Mouse (Mus musculus): ENCODE results near the gene Hunk. TPM values are rescaled to one million over a fixed set of nuclear protein-coding genes. Genes with fewer than 3 reads are reported as not detected.

Gene Hunk
- polyA plus RNA-seq (2014; fragmentation: Nextera tagmentation; extraction: Ambion mirVana), result 6.9 and 7.8 TPM in 2 replicates

DNA sequence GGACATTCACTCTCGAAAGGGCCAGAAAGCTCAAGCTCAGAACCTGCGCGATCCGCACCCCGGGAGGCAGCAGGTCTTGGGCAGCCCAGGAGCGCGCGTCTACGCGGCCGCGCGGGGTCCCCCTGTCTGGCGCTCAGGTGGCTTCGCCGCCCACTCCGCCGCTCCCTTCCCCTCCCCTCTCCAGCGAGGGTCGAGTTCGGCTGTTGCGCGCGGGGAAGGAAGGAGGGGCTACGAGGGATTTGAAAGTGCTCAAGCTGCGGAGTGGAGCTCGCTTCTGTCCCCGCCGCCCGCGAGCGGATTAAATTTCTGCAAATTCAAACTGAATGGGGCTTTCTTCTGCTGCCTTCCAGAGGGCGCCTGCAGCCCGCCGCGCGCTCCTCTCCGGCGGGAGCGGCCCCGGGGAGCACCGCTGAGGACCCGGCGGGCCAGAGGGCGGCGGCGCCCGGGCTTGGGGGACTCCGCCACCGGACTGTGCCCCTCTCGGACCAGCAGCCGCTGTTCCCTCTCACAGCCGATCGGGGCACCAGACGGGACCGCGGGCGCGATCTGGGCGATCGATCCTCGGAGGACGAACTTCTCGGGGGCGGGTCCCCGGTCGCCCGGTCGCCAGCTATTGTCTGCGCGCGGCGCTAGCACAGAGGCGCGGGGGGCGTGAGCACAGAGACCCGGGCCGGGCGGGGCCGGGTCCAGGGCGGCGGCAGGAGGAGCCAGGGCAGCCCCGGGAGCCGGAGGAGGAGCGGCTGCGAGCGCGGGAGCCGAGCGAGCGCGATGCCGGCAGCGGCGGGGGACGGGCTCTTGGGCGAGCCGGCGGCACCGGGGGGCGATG, at the start of gene Hunk:
Gene Hunk (plus strand): TSS at position 326 of the 826 bp plus-strand sequence.
- peak within 1 kb of the TSS; percentile 92 for H3K27ac ChIP-seq
- peak; percentile 75 for DNase-seq (ENCODE audit: low spot score)
- ATAC-seq (ENCODE audit: low FRiP score), result peak; percentile 85
- no peaks in the 10 kb centered on the region for H3K27me3 ChIP-seq (ENCODE audit: control insufficient read depth, insufficient read depth, low read length)
- WGBS, result under 1% methylated on average over 84 of the region's 101 CpGs
- peak within 1 kb of the TSS; percentile 79 for H3K4me2 ChIP-seq (replicated peaks)
- peaks cover 35% of the 10 kb centered on the region for H3K4me1 ChIP-seq (replicated peaks; ENCODE audit: control insufficient read depth, insufficient read depth, low read length)
- peak within 1 kb of the TSS; percentile 61 for H3K4me3 ChIP-seq (replicated peaks; ENCODE audit: low read length)
- 0 out of 2 replicates have a peak, but pooled peaks cover 3% of the 10 kb centered on the region for H3K36me3 ChIP-seq (replicated peaks; ENCODE audit: control insufficient read depth, insufficient read depth)
- H3K9me3 ChIP-seq (ENCODE audit: control insufficient read depth, low read length), result no peaks in the 10 kb centered on the region
- H3K9ac ChIP-seq, result peak within 1 kb of the TSS; percentile 88

DNA sequence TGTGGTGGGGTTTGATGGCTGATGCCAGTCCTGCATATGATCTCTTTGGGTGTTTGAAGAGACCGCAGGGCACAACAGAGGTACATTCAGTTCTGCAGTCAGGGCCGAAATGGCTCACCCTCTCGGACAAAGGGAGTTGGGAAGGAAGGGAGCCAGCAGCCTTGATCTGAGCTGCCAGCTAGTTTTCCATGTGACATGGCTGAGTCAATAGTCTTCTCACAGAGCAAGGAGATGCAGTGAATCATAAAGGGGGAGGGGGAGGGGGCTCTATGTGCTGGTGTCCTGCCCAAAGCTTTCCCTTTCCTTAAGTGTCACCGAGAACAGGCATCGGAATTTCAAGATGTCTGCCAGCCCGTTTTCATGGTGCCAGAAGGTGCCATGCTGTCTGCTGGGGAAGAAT, 46.8 kb upstream of the Hunk start:
- Histone ChIP-seq H3K27me3 (ENCODE audit: control insufficient read depth, insufficient read depth, low read length) (no peaks in the 10 kb centered on the region), H3K9me3 (ENCODE audit: control insufficient read depth, low read length) (no peaks in the 10 kb centered on the region), H3K4me3 (replicated peaks; ENCODE audit: low read length) (no peak overlapping the region), H3K9ac (no peak overlapping the region), H3K4me1 (replicated peaks; ENCODE audit: control insufficient read depth, insufficient read depth, low read length) (0 out of 2 replicates have a peak, but pooled peaks cover 5% of the 10 kb centered on the region), H3K4me2 (replicated peaks) (no peak overlapping the region), H3K36me3 (replicated peaks; ENCODE audit: control insufficient read depth, insufficient read depth) (no peaks in the 10 kb centered on the region), H3K27ac (no peak overlapping the region)
- DNase-seq (ENCODE audit: low spot score) (no peak), ATAC-seq (ENCODE audit: low FRiP score) (no peak)
- 87% methylated on average over 6 of the region's 6 CpGs for WGBS

DNA sequence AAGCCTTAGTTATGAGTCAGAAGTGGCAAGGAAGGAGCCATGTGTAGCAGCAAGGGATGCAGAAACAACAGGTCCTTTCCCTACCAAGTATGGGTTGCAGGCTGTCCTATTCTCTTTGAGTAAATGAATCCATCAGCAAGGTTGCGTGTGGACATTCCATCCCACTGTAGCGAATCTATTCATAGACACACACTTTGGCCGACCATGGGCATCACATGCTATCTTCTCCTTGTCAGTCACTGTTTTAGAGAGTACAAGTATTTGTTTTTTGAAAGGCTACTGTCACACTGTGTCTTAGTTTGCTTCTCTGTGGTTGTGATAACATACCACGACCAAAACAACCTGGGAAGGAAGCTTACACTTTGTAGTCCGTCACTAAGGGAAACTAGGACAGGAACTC, 44.7 kb upstream of the Hunk start:
- no peak overlapping the region for H3K4me3 ChIP-seq (replicated peaks; ENCODE audit: low read length)
- H3K9ac ChIP-seq, result no peak overlapping the region
- DNase-seq (ENCODE audit: low spot score) (no peak), ATAC-seq (ENCODE audit: low FRiP score) (no peak)
- no peaks in the 10 kb centered on the region for H3K4me1 ChIP-seq (replicated peaks; ENCODE audit: control insufficient read depth, insufficient read depth, low read length)
- no peaks in the 10 kb centered on the region for H3K36me3 ChIP-seq (replicated peaks; ENCODE audit: control insufficient read depth, insufficient read depth)
- H3K4me2 ChIP-seq (replicated peaks), result no peak overlapping the region
- no peaks in the 10 kb centered on the region for H3K27me3 ChIP-seq (ENCODE audit: control insufficient read depth, insufficient read depth, low read length)
- H3K27ac ChIP-seq, result no peak overlapping the region
- 87% methylated on average over 5 of the region's 5 CpGs for WGBS
- H3K9me3 ChIP-seq (ENCODE audit: control insufficient read depth, low read length), result no peaks in the 10 kb centered on the region

DNA sequence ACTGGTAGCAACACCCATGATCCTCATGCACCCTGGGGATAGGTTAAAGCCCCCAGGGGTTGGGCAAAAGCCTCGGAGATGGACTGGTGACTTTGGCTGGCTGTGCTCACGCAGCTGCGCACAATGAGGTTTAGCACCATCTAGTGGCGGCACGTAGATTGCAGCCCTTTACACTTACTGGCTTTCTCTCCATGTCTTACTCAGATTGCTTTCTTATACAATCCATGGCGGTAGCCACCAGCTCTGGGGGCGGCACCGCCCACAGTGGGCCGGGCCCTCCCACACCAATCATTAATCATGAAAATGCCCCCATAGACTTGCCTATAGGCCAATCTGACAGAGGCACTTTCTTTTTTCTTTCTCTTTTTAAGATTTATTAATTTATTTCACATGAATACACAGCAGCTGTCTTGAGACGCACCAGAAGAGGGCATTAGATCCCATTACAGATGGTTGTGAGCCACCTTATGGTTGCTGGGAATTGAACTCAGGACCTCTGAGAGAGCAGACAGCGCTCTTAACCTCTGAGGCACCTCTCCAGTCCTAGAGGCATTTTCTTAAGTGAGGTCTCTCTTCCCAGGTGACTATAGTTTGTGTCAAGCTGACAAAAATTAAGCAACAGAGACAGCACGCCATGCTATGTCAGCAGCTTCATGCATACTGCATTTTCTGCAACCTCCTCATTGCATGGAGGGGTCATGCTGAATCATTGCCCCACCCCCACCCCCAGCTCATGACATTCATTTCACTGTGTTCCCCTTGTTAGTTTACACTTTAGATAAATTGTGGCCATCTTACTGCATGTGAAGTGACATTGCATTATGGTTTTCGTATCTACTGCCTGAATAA, 35.9 kb upstream of the Hunk start:
- Histone ChIP-seq H3K36me3 (replicated peaks; ENCODE audit: control insufficient read depth, insufficient read depth) (no peaks in the 10 kb centered on the region), H3K4me2 (replicated peaks) (no peak overlapping the region), H3K4me1 (replicated peaks; ENCODE audit: control insufficient read depth, insufficient read depth, low read length) (no peaks in the 10 kb centered on the region), H3K9ac (no peak overlapping the region), H3K9me3 (ENCODE audit: control insufficient read depth, low read length) (no peaks in the 10 kb centered on the region), H3K4me3 (replicated peaks; ENCODE audit: low read length) (no peak overlapping the region), H3K27me3 (ENCODE audit: control insufficient read depth, insufficient read depth, low read length) (no peaks in the 10 kb centered on the region), H3K27ac (no peak overlapping the region)
- 34% methylated on average over 10 of the region's 13 CpGs for WGBS
- ATAC-seq (ENCODE audit: low FRiP score) (peak; percentile 94), DNase-seq (ENCODE audit: low spot score) (peak; percentile 77)

DNA sequence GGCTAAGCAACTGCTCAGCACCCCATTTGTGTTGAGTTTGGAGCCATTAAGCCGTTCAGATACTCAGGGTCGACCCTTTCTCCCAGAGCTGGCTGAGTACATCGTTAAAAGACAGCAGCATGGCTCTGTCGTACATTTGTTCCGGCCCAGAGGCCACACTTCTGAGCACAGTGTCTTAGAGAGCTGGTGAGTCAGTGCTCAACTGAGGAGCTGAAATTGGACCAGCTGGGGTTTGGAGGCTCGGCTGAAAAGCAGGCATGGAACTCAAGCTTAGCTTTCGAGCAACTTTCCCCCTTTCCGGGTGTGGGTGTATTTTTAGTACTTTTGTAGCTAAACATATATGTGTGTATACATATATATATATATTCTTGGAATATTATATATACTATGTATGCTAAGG, 34.1 kb upstream of the Hunk start:
- H3K4me1 ChIP-seq (replicated peaks; ENCODE audit: control insufficient read depth, insufficient read depth, low read length), result no peaks in the 10 kb centered on the region
- 68% methylated on average over 8 of the region's 8 CpGs for WGBS
- no peaks in the 10 kb centered on the region for H3K9me3 ChIP-seq (ENCODE audit: control insufficient read depth, low read length)
- H3K9ac ChIP-seq, result no peak overlapping the region
- DNase-seq (ENCODE audit: low spot score), result no peak
- H3K4me2 ChIP-seq (replicated peaks), result no peak overlapping the region
- H3K4me3 ChIP-seq (replicated peaks; ENCODE audit: low read length), result no peak overlapping the region
- no peak for ATAC-seq (ENCODE audit: low FRiP score)
- H3K27me3 ChIP-seq (ENCODE audit: control insufficient read depth, insufficient read depth, low read length), result no peaks in the 10 kb centered on the region
- H3K36me3 ChIP-seq (replicated peaks; ENCODE audit: control insufficient read depth, insufficient read depth), result no peaks in the 10 kb centered on the region
- H3K27ac ChIP-seq, result no peak overlapping the region

DNA sequence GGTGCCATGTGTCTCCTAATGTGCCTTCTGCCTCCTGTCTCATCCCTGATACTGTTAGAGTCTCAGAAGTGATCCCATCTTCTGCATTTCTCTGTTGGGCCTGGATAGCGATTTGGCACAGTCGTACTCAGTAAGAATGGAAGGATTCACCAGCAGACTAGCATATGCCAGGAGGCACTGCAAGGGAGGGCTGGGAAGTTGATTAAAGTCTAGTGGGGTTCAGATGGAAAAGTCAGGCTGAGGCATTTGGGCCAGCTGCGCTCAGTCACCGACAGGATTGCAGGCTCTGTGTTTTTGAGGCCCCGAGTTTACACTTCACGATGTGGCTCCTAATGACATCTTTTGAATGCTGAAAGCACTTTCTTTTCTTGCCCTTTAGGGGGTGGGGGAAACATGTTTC, 33.1 kb upstream of the Hunk start:
- DNase-seq (ENCODE audit: low spot score) (no peak), ATAC-seq (ENCODE audit: low FRiP score) (no peak)
- Histone ChIP-seq H3K4me2 (replicated peaks) (no peak overlapping the region), H3K9ac (no peak overlapping the region), H3K9me3 (ENCODE audit: control insufficient read depth, low read length) (no peaks in the 10 kb centered on the region), H3K36me3 (replicated peaks; ENCODE audit: control insufficient read depth, insufficient read depth) (no peaks in the 10 kb centered on the region), H3K4me1 (replicated peaks; ENCODE audit: control insufficient read depth, insufficient read depth, low read length) (no peaks in the 10 kb centered on the region), H3K27me3 (ENCODE audit: control insufficient read depth, insufficient read depth, low read length) (no peaks in the 10 kb centered on the region), H3K27ac (no peak overlapping the region), H3K4me3 (replicated peaks; ENCODE audit: low read length) (no peak overlapping the region)
- whole genome bisulfite sequencing, result 52% methylated on average over 6 of the region's 6 CpGs

DNA sequence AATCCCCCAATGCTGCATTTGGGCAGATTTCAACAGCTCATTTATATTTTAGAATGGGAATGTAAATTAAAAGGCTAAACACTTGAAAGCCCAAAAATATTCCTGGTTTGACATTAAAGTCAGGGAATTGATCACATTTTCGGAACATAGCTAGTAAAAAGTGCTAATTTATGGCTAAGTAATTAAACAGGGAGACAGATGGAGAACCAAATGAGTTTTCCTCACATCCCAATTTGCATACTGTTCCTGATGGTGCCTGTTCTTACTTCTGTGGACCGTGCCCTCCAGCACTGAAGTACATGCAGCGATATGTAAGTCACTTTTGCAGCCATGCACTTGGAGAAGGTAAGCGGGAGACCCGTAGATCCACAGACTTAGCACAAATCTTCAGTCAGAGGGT, 32.7 kb upstream of the Hunk start:
- H3K9me3 ChIP-seq (ENCODE audit: control insufficient read depth, low read length), result no peaks in the 10 kb centered on the region
- no peak overlapping the region for H3K4me3 ChIP-seq (replicated peaks; ENCODE audit: low read length)
- no peak for ATAC-seq (ENCODE audit: low FRiP score)
- H3K4me2 ChIP-seq (replicated peaks), result no peak overlapping the region
- 70% methylated on average over 5 of the region's 5 CpGs for WGBS
- H3K9ac ChIP-seq, result no peak overlapping the region
- no peaks in the 10 kb centered on the region for H3K4me1 ChIP-seq (replicated peaks; ENCODE audit: control insufficient read depth, insufficient read depth, low read length)
- no peak for DNase-seq (ENCODE audit: low spot score)
- no peak overlapping the region for H3K27ac ChIP-seq
- H3K27me3 ChIP-seq (ENCODE audit: control insufficient read depth, insufficient read depth, low read length), result no peaks in the 10 kb centered on the region
- no peaks in the 10 kb centered on the region for H3K36me3 ChIP-seq (replicated peaks; ENCODE audit: control insufficient read depth, insufficient read depth)

DNA sequence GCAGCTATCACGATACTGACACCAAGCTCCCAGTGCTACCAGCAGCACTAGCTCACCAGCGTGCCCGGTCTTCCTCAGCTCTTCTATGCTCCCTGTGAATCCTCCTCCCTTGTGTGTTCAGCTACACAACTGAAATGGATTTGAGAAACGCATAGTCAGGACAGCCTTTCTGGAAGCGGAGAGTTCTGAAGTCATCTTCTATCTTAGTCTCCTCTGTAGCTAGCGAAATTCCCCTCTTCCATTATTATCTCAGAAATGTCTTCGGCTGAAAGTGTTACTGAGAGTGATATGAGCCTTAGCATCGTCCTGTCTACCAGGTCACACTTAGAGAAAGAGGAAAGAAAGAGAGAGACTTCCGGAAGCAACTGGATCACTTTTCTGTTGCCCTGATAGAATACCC, 26.5 kb upstream of the Hunk start:
- Histone ChIP-seq H3K4me3 (replicated peaks; ENCODE audit: low read length) (no peak overlapping the region), H3K4me1 (replicated peaks; ENCODE audit: control insufficient read depth, insufficient read depth, low read length) (peaks cover 12% of the 10 kb centered on the region; the same call in 1 of the 2 replicates), H3K36me3 (replicated peaks; ENCODE audit: control insufficient read depth, insufficient read depth) (no peaks in the 10 kb centered on the region), H3K27ac (no peak overlapping the region), H3K9ac (no peak overlapping the region), H3K4me2 (replicated peaks) (no peak overlapping the region), H3K27me3 (ENCODE audit: control insufficient read depth, insufficient read depth, low read length) (no peaks in the 10 kb centered on the region), H3K9me3 (ENCODE audit: control insufficient read depth, low read length) (no peaks in the 10 kb centered on the region)
- DNase-seq (ENCODE audit: low spot score) (no peak), ATAC-seq (ENCODE audit: low FRiP score) (no peak)
- 87% methylated on average over 9 of the region's 9 CpGs for WGBS

DNA sequence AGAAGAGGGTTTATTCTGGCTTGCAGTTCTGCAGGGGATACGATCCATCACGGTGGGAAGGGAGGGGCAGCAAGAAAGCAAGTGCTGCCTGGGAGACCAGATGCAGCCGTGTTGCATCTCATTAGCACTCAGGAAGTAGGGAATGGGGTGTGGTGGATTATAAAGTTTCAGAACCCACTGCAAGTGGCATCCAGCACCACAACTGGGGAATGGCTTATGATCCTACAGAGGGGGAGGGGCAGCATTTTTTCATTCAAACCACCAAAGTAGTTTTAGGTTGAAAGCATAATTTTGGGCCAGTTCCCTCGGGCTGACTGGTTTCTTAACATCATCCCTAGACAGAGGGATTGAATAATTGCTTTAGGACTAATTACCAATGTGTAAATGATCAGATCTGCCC, 26.1 kb upstream of the Hunk start:
- Histone ChIP-seq H3K4me3 (replicated peaks; ENCODE audit: low read length) (no peak overlapping the region), H3K4me2 (replicated peaks) (no peak overlapping the region), H3K36me3 (replicated peaks; ENCODE audit: control insufficient read depth, insufficient read depth) (no peaks in the 10 kb centered on the region), H3K27ac (no peak overlapping the region), H3K27me3 (ENCODE audit: control insufficient read depth, insufficient read depth, low read length) (no peaks in the 10 kb centered on the region), H3K4me1 (replicated peaks; ENCODE audit: control insufficient read depth, insufficient read depth, low read length) (peaks cover 12% of the 10 kb centered on the region; the same call in 1 of the 2 replicates), H3K9ac (no peak overlapping the region), H3K9me3 (ENCODE audit: control insufficient read depth, low read length) (no peaks in the 10 kb centered on the region)
- DNase-seq (ENCODE audit: low spot score), result no peak
- WGBS, result 29% methylated on average over 4 of the region's 4 CpGs
- ATAC-seq (ENCODE audit: low FRiP score), result peak; percentile 24; the same call in 1 of the 2 replicates

Measured in hindbrain, embryonic 14.5 days (tissue).